Mouse (Mus musculus) E14TG2a.4 (cell line): ENCODE measurements at regions not wholly inside any gene's neighbourhood (a gene's known extent, or its start where the extent isn't known, plus 50 kb on each side); places are given as distances from the start of the nearest gene placed in this dataset.

Source experiments
- H3K27me3 ChIP-seq: 2 replicates; pipeline ENCODE4 v1.6.1; 2014; ENCODE audit warnings: low read length, control low read depth; ENCODE audit not compliant: insufficient read depth
- H3K36me3 ChIP-seq: 2 replicates; pipeline ENCODE4 v1.6.1; 2014; ENCODE audit warnings: low read length, control low read depth; ENCODE audit not compliant: insufficient read depth
- H3K4me1 ChIP-seq: replicated peaks from 2 replicates; pipeline ENCODE4 v1.6.1; 2014; ENCODE audit warnings: low read depth, low read length, control low read depth
- H3K4me3 ChIP-seq: replicated peaks from 2 replicates; pipeline ENCODE4 v1.5.1; 2014; ENCODE audit warnings: mild to moderate bottlenecking, low read length
- H3K9me3 ChIP-seq: 2 replicates; pipeline ENCODE4 v1.6.1; 2014; ENCODE audit warnings: low read length, control low read depth
- CTCF ChIP-seq: conservative IDR thresholded peaks from 2 replicates; pipeline ENCODE4 v1.5.1; 2014; ENCODE audit warnings: low read length
- NANOG ChIP-seq: IDR thresholded peaks from 2 replicates; pipeline ENCODE4 v1.6.1; 2014; ENCODE audit warnings: borderline replicate concordance, low read length, mixed read lengths
- POU5F1 ChIP-seq: IDR thresholded peaks from 2 replicates; pipeline ENCODE4 v1.6.1; 2014; ENCODE audit warnings: low read length, borderline replicate concordance

DNA sequence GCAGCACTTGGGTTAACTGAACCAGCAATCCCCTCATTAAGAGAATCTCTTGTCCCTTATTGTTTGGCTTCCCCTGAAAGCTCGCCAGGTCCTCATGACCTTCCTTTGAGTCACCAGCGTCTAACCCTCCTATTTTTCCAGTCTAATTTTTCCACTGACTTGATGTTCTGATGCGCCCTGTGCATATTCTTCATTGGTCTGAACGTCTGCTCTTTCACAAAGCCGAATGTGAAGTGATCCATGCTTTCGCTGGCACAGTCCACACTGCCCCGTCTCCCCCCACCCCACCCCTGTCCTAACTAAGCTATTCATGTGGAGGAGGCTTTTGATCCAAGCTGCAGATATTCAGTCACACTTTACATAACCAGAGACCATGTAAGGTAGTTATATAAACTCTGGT, 183.8 kb downstream of the Tfap2a start:
- H3K27me3 ChIP-seq, result no peaks in the 10 kb centered on the region
- TF ChIP-seq CTCF (no peak), NANOG (no peak), POU5F1 (no peak)
- no peak overlapping the region for H3K4me3 ChIP-seq
- H3K4me1 ChIP-seq, result no peaks in the 10 kb centered on the region
- H3K9me3 ChIP-seq, result no peaks in the 10 kb centered on the region
- H3K36me3 ChIP-seq, result no peaks in the 10 kb centered on the region

GRCm38 (mm10) chr13:40525501-40525900, 164.3 kb upstream of the Ofcc1 start:
- no peak overlapping the region for H3K4me3 ChIP-seq
- peaks cover 26% of the 10 kb centered on the region for H3K4me1 ChIP-seq
- 0 out of 2 replicates have a peak, but pooled peaks cover 3% of the 10 kb centered on the region for H3K9me3 ChIP-seq
- H3K36me3 ChIP-seq, result no peaks in the 10 kb centered on the region
- TF ChIP-seq NANOG, result no peak
- no peak for TF ChIP-seq POU5F1
- TF ChIP-seq CTCF, result no peak
- H3K27me3 ChIP-seq, result peaks cover 9% of the 10 kb centered on the region; the same call in 1 of the 2 replicates

GRCm38 (mm10) chr13:40523115-40523514, 161.9 kb upstream of the Ofcc1 start:
- Histone ChIP-seq H3K4me1 (peaks cover 29% of the 10 kb centered on the region), H3K36me3 (no peaks in the 10 kb centered on the region), H3K27me3 (peaks cover 6% of the 10 kb centered on the region; the same call in 1 of the 2 replicates), H3K4me3 (no peak overlapping the region), H3K9me3 (0 out of 2 replicates have a peak, but pooled peaks cover 3% of the 10 kb centered on the region)
- TF ChIP-seq CTCF (no peak), NANOG (peak; percentile 72), POU5F1 (peak; percentile 26; the same call in 1 of the 2 replicates)

GRCm38 (mm10) chr13:40518180-40518579, 156.9 kb upstream of the Ofcc1 start:
- Histone ChIP-seq H3K9me3 (peaks cover 11% of the 10 kb centered on the region), H3K27me3 (no peaks in the 10 kb centered on the region; the same call in 1 of the 2 replicates), H3K4me1 (peaks cover 22% of the 10 kb centered on the region), H3K4me3 (no peak overlapping the region), H3K36me3 (no peaks in the 10 kb centered on the region)
- TF ChIP-seq POU5F1 (no peak), CTCF (no peak), NANOG (no peak)

DNA sequence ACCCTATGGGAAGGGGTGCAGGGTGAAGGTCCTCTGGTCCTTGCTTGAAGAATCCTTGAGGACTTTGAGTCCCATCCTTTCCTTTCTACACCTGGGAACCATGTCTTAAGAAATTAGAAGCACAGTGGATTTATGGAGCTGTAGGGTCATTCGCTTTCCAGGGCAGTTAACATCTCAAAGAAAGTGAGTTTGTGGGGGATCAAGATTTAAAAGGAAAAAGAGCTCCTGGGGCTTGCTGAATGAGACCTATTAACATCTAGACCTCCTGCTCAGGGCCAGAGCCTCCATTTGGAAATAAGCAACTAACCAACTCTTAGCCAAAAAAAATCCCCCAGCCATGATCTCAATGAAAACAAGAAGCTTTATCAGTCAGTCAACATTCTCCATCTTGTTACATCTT, 148.0 kb upstream of the Ofcc1 start:
- H3K27me3 ChIP-seq, result no peaks in the 10 kb centered on the region
- H3K4me3 ChIP-seq, result no peak overlapping the region
- no peaks in the 10 kb centered on the region for H3K9me3 ChIP-seq
- no peaks in the 10 kb centered on the region for H3K36me3 ChIP-seq
- peaks cover 22% of the 10 kb centered on the region for H3K4me1 ChIP-seq
- TF ChIP-seq NANOG (peak; percentile 69; the same call in 1 of the 2 replicates), CTCF (no peak)

- TF ChIP-seq POU5F1 (no peak), NANOG (no peak), CTCF (no peak)
Observed at GRCm38 (mm10) chr13:40480830-40481229, 119.6 kb upstream of the Ofcc1 start.

DNA sequence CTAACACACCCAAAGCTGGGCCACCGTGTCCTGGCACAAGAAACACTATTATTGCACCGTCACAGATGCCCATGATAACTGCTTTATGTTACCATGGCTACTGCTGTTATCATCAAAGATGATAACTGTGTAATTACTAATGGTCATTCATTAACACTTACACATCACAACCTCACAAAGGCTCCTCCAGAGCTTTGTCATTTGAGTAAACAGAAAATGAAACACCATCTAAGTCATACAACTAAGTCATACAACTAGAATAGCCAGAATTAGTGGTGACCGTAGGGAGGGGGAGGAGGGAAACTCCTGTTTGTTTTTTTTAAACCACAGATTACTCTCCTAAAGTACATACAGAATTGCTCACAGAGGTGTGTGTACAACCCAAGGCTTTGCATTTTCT, 111.4 kb upstream of the Ofcc1 start:
- Histone ChIP-seq H3K27me3 (no peaks in the 10 kb centered on the region), H3K4me1 (no peaks in the 10 kb centered on the region), H3K9me3 (no peaks in the 10 kb centered on the region), H3K4me3 (no peak overlapping the region), H3K36me3 (no peaks in the 10 kb centered on the region)
- TF ChIP-seq NANOG (no peak), CTCF (no peak), POU5F1 (no peak)

More at GRCm38 (mm10) chr13:40480830-40481229, 119.6 kb upstream of the Ofcc1 start:
- Histone ChIP-seq H3K27me3 (no peaks in the 10 kb centered on the region), H3K4me1 (no peaks in the 10 kb centered on the region), H3K36me3 (no peaks in the 10 kb centered on the region), H3K9me3 (no peaks in the 10 kb centered on the region), H3K4me3 (no peak overlapping the region)

- no peak for TF ChIP-seq NANOG
- no peak for TF ChIP-seq CTCF
- TF ChIP-seq POU5F1, result no peak
- no peaks in the 10 kb centered on the region for H3K9me3 ChIP-seq
- H3K4me3 ChIP-seq, result no peak overlapping the region
- no peaks in the 10 kb centered on the region for H3K36me3 ChIP-seq
- H3K27me3 ChIP-seq, result 0 out of 2 replicates have a peak, but pooled peaks cover 4% of the 10 kb centered on the region
- no peaks in the 10 kb centered on the region for H3K4me1 ChIP-seq
Observed at GRCm38 (mm10) chr13:40469162-40469561, 107.9 kb upstream of the Ofcc1 start.

- H3K4me3 ChIP-seq, result no peak overlapping the region
- no peaks in the 10 kb centered on the region for H3K4me1 ChIP-seq
- no peaks in the 10 kb centered on the region for H3K36me3 ChIP-seq
- H3K27me3 ChIP-seq, result no peaks in the 10 kb centered on the region
- TF ChIP-seq NANOG (no peak), POU5F1 (no peak), CTCF (no peak)
- H3K9me3 ChIP-seq, result no peaks in the 10 kb centered on the region
Observed at GRCm38 (mm10) chr13:40453360-40453759, 92.1 kb upstream of the Ofcc1 start.
